Mouse (Mus musculus) ovary, postnatal 36 days (tissue): ENCODE results near the gene Mmp20.

Experiments
- DNase-seq: peaks from one replicate; pipeline ENCODE4 v3.0.0; 2022; ENCODE audit warnings: low spot score, mixed read lengths

Mmp20 gene

GRCm38 (mm10) chr9:7689799-7690198 lies 61.8 kb downstream of the Mmp20 start:
- no peak for DNase-seq

DNA sequence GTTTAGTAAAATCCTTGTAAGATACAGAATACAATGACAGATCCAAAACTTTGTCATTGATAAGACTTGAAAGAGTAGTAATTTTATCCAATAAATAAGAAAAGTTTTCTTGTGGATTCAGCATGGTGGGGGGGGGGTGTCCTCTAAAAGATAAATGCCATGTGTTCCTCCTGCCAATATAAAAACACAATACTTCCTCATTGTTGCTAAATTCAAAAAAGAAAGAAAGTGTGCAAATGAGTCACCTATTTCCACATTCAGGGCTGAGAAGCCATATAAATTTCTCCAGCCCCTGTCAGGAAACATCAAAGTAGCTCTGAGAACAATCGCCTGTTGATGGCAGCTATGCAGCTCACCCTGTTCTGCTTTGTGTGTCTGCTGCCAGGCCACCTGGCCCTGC lies 63.8 kb downstream of the Mmp20 start, which contains the start of gene Mmp7:
Gene Mmp7 (plus strand): TSS at position 301 of the 400 bp plus-strand sequence.
- no peak for DNase-seq

GRCm38 (mm10) chr9:7693961-7694360 lies 65.9 kb downstream of the Mmp20 start:
- no peak for DNase-seq

- no peak for DNase-seq
Measured at GRCm38 (mm10) chr9:7695646-7696045, 67.6 kb downstream of the Mmp20 start.

- DNase-seq = no peak
Measured at GRCm38 (mm10) chr9:7708698-7709097, 80.7 kb downstream of the Mmp20 start.

DNA sequence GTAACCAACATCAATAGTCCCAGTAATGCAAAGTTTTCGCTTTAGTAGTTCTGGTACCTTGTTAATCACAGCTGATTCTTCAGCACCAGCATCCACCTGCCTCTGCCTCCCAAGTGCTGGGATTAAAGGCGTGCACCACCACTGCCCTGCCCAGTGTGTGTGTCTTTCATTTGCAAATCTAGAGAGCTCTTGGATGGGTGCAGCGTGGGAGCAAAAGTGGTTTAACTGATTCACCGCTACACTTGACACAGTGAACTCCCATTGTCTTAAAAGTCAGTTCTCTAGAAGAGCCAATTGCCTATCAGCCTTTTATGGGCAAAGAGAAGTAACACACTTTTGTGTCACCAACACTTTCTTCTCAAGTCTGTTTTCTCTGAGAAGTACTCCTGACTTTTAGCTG lies 83.2 kb downstream of the Mmp20 start:
- no peak for DNase-seq

- DNase-seq = no peak
Measured at GRCm38 (mm10) chr9:7714062-7714907, 86.3 kb downstream of the Mmp20 start.

- DNase-seq = no peak
Measured at GRCm38 (mm10) chr9:7714908-7715175, 86.8 kb downstream of the Mmp20 start.

DNA sequence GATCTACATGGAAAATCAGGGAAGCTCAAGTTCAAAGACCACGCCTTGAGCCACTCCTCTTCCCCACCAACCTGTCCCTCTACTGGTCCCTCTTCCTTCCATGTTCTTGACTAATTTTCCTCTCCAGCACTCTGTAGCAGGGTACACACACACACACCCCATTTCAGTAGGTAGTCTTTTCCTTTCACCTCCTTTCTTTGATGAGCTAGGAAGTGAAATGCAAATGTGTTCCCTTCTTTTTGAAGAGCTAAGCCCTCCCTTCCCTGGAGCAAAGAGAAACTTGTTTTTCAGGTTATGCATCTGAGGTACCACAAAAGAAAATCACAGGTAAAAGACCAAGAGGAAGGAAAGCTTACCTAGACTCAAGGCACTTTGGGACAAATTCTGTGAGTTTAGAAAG lies 93.5 kb downstream of the Mmp20 start:
- no peak for DNase-seq
